Mouse (Mus musculus): ENCODE results near the gene 4931422A03Rik. TPM values are rescaled to one million over a fixed set of nuclear protein-coding genes. Genes with fewer than 3 reads are reported as not detected.
"Not testable (repeated sequence)": the region's sequence is repeated elsewhere in the genome, so short reads cannot be mapped to it uniquely, and the experiment has no call there.

Gene 4931422A03Rik
- 2.1 and 2.6 TPM in 2 replicates for polyA plus RNA-seq (2015; fragmentation: Nextera tagmentation; extraction: Ambion mirVana)

GRCm38 (mm10) chr2:104028139-104028723 lies at the start of gene 4931422A03Rik:
Gene 4931422A03Rik, minus strand, starts transcription at chr2:104028361.
- under 1% methylated on average over 32 of the region's 32 CpGs for WGBS
- H3K4me1 ChIP-seq (ENCODE audit: control insufficient read depth, insufficient read depth, low read length): peaks cover 19% of the 10 kb centered on the region
- peak within 1 kb of the TSS; percentile 71 for H3K27ac ChIP-seq (ENCODE audit: low read length)
- peak within 1 kb of the TSS; percentile 98 for H3K4me3 ChIP-seq (ENCODE audit: low read length)
- H3K4me2 ChIP-seq (ENCODE audit: low read depth, low read length): peak within 1 kb of the TSS; percentile 89
- peak; percentile 53 for ATAC-seq (replicated peaks; ENCODE audit: extremely low read depth, insufficient read depth, low FRiP score)
- no peaks in the 10 kb centered on the region for H3K36me3 ChIP-seq (ENCODE audit: control insufficient read depth, insufficient read depth)
- peak within 1 kb of the TSS; percentile 97 for H3K9ac ChIP-seq (ENCODE audit: low read length)
- H3K9me3 ChIP-seq (replicated peaks; ENCODE audit: control insufficient read depth, low read length): no peaks in the 10 kb centered on the region
- H3K27me3 ChIP-seq (ENCODE audit: control insufficient read depth, insufficient read depth, low read length): no peaks in the 10 kb centered on the region

- no peak within 1 kb of the TSS for H3K27ac ChIP-seq (ENCODE audit: low read length)
- no peaks in the 10 kb centered on the region for H3K4me1 ChIP-seq (ENCODE audit: control insufficient read depth, insufficient read depth, low read length)
- H3K9ac ChIP-seq (ENCODE audit: low read length): peak within 1 kb of the TSS; percentile 44
- H3K4me3 ChIP-seq (ENCODE audit: low read length): peak within 1 kb of the TSS; percentile 49
- H3K9me3 ChIP-seq (replicated peaks; ENCODE audit: control insufficient read depth, low read length): no peaks in the 10 kb centered on the region; the same call in 1 of the 2 replicates
- H3K4me2 ChIP-seq (ENCODE audit: low read depth, low read length): peak within 1 kb of the TSS; percentile 68
- WGBS: 9% methylated on average over 13 of the region's 13 CpGs
- no peaks in the 10 kb centered on the region for H3K36me3 ChIP-seq (ENCODE audit: control insufficient read depth, insufficient read depth)
- ATAC-seq (replicated peaks; ENCODE audit: extremely low read depth, insufficient read depth, low FRiP score): peak; percentile 76
- H3K27me3 ChIP-seq (ENCODE audit: control insufficient read depth, insufficient read depth, low read length): no peaks in the 10 kb centered on the region
Measured at GRCm38 (mm10) chr2:104069704-104070185, 41.6 kb upstream of the 4931422A03Rik start, which contains the start of gene Cd59b. Gene Cd59b, plus strand, starts transcription at chr2:104069849.

DNA sequence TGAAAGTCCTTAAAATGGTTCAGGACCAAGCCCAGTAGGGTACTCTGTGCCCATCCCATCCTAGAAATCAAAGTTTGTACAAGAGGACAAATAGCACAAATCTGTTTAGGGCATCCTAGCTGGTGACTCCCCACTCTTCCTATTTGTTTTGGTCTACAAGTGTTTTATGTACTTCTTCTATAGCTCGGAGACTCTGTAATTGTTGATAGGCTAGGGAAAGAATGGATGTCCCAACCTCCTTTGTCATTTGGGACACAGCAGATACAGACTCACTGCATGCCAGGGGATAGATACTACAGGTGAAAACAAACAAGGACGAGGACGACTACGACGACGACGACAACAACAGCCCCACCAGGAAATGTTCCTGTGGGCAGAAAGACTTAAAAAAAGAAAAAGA lies 40.3 kb upstream of the 4931422A03Rik start, which contains the start of gene Gm10799:
Gm10799 (minus strand) TSS at position 101 of the 400 bp plus-strand sequence.
- H3K4me2 ChIP-seq (ENCODE audit: low read depth, low read length); H3K27me3 ChIP-seq (ENCODE audit: control insufficient read depth, insufficient read depth, low read length); H3K9me3 ChIP-seq (replicated peaks; ENCODE audit: control insufficient read depth, low read length); H3K4me1 ChIP-seq (ENCODE audit: control insufficient read depth, insufficient read depth, low read length); H3K4me3 ChIP-seq (ENCODE audit: low read length); H3K36me3 ChIP-seq (ENCODE audit: control insufficient read depth, insufficient read depth); H3K27ac ChIP-seq (ENCODE audit: low read length); ATAC-seq (replicated peaks; ENCODE audit: extremely low read depth, insufficient read depth, low FRiP score); H3K9ac ChIP-seq (ENCODE audit: low read length): not testable (repeated sequence)
- whole genome bisulfite sequencing: 65% methylated on average over 7 of the region's 7 CpGs

DNA sequence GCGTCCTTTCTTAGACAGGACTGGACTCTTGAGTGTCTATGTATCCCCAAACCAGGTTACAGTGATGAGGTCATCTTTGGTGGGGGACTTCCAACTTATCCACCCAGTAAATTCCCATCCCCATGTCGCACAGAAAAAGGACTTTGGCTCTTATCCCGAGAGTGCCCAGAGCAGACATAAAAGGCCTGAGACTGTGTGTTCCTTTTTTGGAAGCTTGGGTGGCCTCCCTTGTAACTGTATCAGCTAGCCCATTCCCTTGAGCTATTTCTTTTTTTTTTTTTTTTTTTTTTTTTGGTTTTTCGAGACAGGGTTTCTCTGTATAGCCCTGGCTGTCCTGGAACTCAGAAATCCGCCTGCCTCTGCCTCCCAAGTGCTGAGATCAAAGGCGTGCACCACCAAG lies 37.4 kb upstream of the 4931422A03Rik start, which contains the start of gene Gm10912:
Gm10912 (plus strand) TSS at position 301 of the 400 bp plus-strand sequence.
- H3K4me3 ChIP-seq (ENCODE audit: low read length); H3K27me3 ChIP-seq (ENCODE audit: control insufficient read depth, insufficient read depth, low read length); H3K27ac ChIP-seq (ENCODE audit: low read length); H3K4me2 ChIP-seq (ENCODE audit: low read depth, low read length); H3K9ac ChIP-seq (ENCODE audit: low read length); H3K9me3 ChIP-seq (replicated peaks; ENCODE audit: control insufficient read depth, low read length); ATAC-seq (replicated peaks; ENCODE audit: extremely low read depth, insufficient read depth, low FRiP score); H3K4me1 ChIP-seq (ENCODE audit: control insufficient read depth, insufficient read depth, low read length); H3K36me3 ChIP-seq (ENCODE audit: control insufficient read depth, insufficient read depth): not testable (repeated sequence)
- WGBS: 87% methylated on average over 5 of the region's 6 CpGs

GRCm38 (mm10) chr2:104064152-104064551 lies 36.0 kb upstream of the 4931422A03Rik start:
- Histone ChIP-seq H3K9me3 (replicated peaks; ENCODE audit: control insufficient read depth, low read length) (peaks cover 3% of the 10 kb centered on the region; the same call in 1 of the 2 replicates), H3K9ac (ENCODE audit: low read length) (no peak overlapping the region), H3K27me3 (ENCODE audit: control insufficient read depth, insufficient read depth, low read length) (no peaks in the 10 kb centered on the region), H3K4me1 (ENCODE audit: control insufficient read depth, insufficient read depth, low read length) (no peaks in the 10 kb centered on the region), H3K27ac (ENCODE audit: low read length) (no peak overlapping the region), H3K36me3 (ENCODE audit: control insufficient read depth, insufficient read depth) (peaks cover 14% of the 10 kb centered on the region), H3K4me3 (ENCODE audit: low read length) (no peak overlapping the region), H3K4me2 (ENCODE audit: low read depth, low read length) (no peak overlapping the region)
- 80% methylated on average over 2 of the region's 2 CpGs for WGBS
- no peak for ATAC-seq (replicated peaks; ENCODE audit: extremely low read depth, insufficient read depth, low FRiP score)

- peaks cover 17% of the 10 kb centered on the region for H3K36me3 ChIP-seq (ENCODE audit: control insufficient read depth, insufficient read depth)
- ATAC-seq (replicated peaks; ENCODE audit: extremely low read depth, insufficient read depth, low FRiP score): no peak
- H3K9me3 ChIP-seq (replicated peaks; ENCODE audit: control insufficient read depth, low read length): peaks cover 3% of the 10 kb centered on the region; the same call in 1 of the 2 replicates
- no peak overlapping the region for H3K9ac ChIP-seq (ENCODE audit: low read length)
- no peaks in the 10 kb centered on the region for H3K27me3 ChIP-seq (ENCODE audit: control insufficient read depth, insufficient read depth, low read length)
- no peaks in the 10 kb centered on the region for H3K4me1 ChIP-seq (ENCODE audit: control insufficient read depth, insufficient read depth, low read length)
- H3K27ac ChIP-seq (ENCODE audit: low read length): no peak overlapping the region
- no peak overlapping the region for H3K4me3 ChIP-seq (ENCODE audit: low read length)
- no peak overlapping the region for H3K4me2 ChIP-seq (ENCODE audit: low read depth, low read length)
Measured at GRCm38 (mm10) chr2:104062665-104063064, 34.5 kb upstream of the 4931422A03Rik start.

GRCm38 (mm10) chr2:104060996-104061395 lies 32.8 kb upstream of the 4931422A03Rik start:
- 95% methylated on average over 6 of the region's 6 CpGs for WGBS

GRCm38 (mm10) chr2:104059786-104060185 lies 31.6 kb upstream of the 4931422A03Rik start:
- no peaks in the 10 kb centered on the region for H3K27me3 ChIP-seq (ENCODE audit: control insufficient read depth, insufficient read depth, low read length)
- no peak for ATAC-seq (replicated peaks; ENCODE audit: extremely low read depth, insufficient read depth, low FRiP score)

More at GRCm38 (mm10) chr2:104060996-104061395, 32.8 kb upstream of the 4931422A03Rik start:
- H3K9ac ChIP-seq (ENCODE audit: low read length): no peak overlapping the region
- no peaks in the 10 kb centered on the region for H3K27me3 ChIP-seq (ENCODE audit: control insufficient read depth, insufficient read depth, low read length)
- peaks cover 3% of the 10 kb centered on the region; the same call in 1 of the 2 replicates for H3K9me3 ChIP-seq (replicated peaks; ENCODE audit: control insufficient read depth, low read length)
- H3K4me2 ChIP-seq (ENCODE audit: low read depth, low read length): no peak overlapping the region
- no peak overlapping the region for H3K27ac ChIP-seq (ENCODE audit: low read length)
- ATAC-seq (replicated peaks; ENCODE audit: extremely low read depth, insufficient read depth, low FRiP score): no peak
- H3K36me3 ChIP-seq (ENCODE audit: control insufficient read depth, insufficient read depth): peaks cover 17% of the 10 kb centered on the region
- H3K4me3 ChIP-seq (ENCODE audit: low read length): no peak overlapping the region
- no peaks in the 10 kb centered on the region for H3K4me1 ChIP-seq (ENCODE audit: control insufficient read depth, insufficient read depth, low read length)

DNA sequence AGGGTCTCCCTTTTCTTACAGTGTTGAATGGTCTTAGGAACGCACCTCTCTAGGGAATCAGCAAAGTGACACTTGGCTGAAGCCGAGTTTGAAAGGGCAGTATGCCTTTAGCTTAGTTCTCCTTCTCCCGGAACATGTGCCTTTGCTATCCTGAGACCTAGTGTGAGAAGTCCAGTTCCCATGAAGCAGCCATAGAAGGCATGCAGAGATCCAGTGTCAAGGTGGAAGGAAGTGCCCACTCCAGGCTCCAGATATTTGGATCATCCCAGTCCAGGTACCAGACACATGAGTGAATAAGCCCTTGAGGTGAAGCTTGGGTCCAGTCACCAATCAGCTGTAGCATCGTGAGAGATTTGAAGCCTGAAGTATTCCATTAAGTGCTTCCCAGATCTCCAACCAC lies 30.8 kb upstream of the 4931422A03Rik start:
- H3K4me1 ChIP-seq (ENCODE audit: control insufficient read depth, insufficient read depth, low read length): no peaks in the 10 kb centered on the region
- no peak overlapping the region for H3K9ac ChIP-seq (ENCODE audit: low read length)
- H3K27me3 ChIP-seq (ENCODE audit: control insufficient read depth, insufficient read depth, low read length): no peaks in the 10 kb centered on the region
- WGBS: 90% methylated on average over 4 of the region's 4 CpGs
- no peak overlapping the region for H3K27ac ChIP-seq (ENCODE audit: low read length)
- no peak overlapping the region for H3K4me2 ChIP-seq (ENCODE audit: low read depth, low read length)
- ATAC-seq (replicated peaks; ENCODE audit: extremely low read depth, insufficient read depth, low FRiP score): no peak
- no peaks in the 10 kb centered on the region; the same call in 1 of the 2 replicates for H3K9me3 ChIP-seq (replicated peaks; ENCODE audit: control insufficient read depth, low read length)
- peaks cover 31% of the 10 kb centered on the region for H3K36me3 ChIP-seq (ENCODE audit: control insufficient read depth, insufficient read depth)
- no peak overlapping the region for H3K4me3 ChIP-seq (ENCODE audit: low read length)

More at GRCm38 (mm10) chr2:104059786-104060185, 31.6 kb upstream of the 4931422A03Rik start:
- Histone ChIP-seq H3K4me2 (ENCODE audit: low read depth, low read length) (no peak overlapping the region), H3K4me1 (ENCODE audit: control insufficient read depth, insufficient read depth, low read length) (no peaks in the 10 kb centered on the region), H3K36me3 (ENCODE audit: control insufficient read depth, insufficient read depth) (peaks cover 23% of the 10 kb centered on the region), H3K4me3 (ENCODE audit: low read length) (no peak overlapping the region), H3K9me3 (replicated peaks; ENCODE audit: control insufficient read depth, low read length) (peaks cover 3% of the 10 kb centered on the region; the same call in 1 of the 2 replicates), H3K9ac (ENCODE audit: low read length) (no peak overlapping the region), H3K27ac (ENCODE audit: low read length) (no peak overlapping the region)
- WGBS: 78% methylated on average over 10 of the region's 10 CpGs
